Mouse (Mus musculus): Measurements from ENCODE around the gene Klhdc8b.

Gene Klhdc8b

GRCm38 (mm10) chr9:108461181-108461631 is at the start of gene Klhdc8b:
TSS of gene Klhdc8b (minus strand) at chr9:108461581.
- DNase-seq, result peak; percentile 48

- no peak for DNase-seq
Observed at GRCm38 (mm10) chr9:108508776-108509175, 47.4 kb upstream of the Klhdc8b start.

- DNase-seq, result peak; percentile 98
Observed at GRCm38 (mm10) chr9:108507619-108508434, 46.4 kb upstream of the Klhdc8b start, which contains the start of gene Qars. TSS of gene Qars (plus strand) at chr9:108507706.

- no peak for DNase-seq
Observed at GRCm38 (mm10) chr9:108506901-108507300, 45.5 kb upstream of the Klhdc8b start.

- no peak for DNase-seq
Observed at GRCm38 (mm10) chr9:108499943-108500342, 38.6 kb upstream of the Klhdc8b start.

- DNase-seq, result no peak
Observed at GRCm38 (mm10) chr9:108499231-108499630, 37.9 kb upstream of the Klhdc8b start.

GRCm38 (mm10) chr9:108494905-108495304 is 33.5 kb upstream of the Klhdc8b start:
- no peak for DNase-seq

GRCm38 (mm10) chr9:108494146-108494825 is 32.9 kb upstream of the Klhdc8b start:
- DNase-seq, result no peak

- DNase-seq, result no peak
Observed at GRCm38 (mm10) chr9:108493246-108493645, 31.9 kb upstream of the Klhdc8b start.

- DNase-seq, result peak; percentile 61
Observed at GRCm38 (mm10) chr9:108492043-108492750, 30.8 kb upstream of the Klhdc8b start.

- no peak for DNase-seq
Observed at GRCm38 (mm10) chr9:108491286-108491580, 29.9 kb upstream of the Klhdc8b start.

GRCm38 (mm10) chr9:108490559-108491285 is 29.3 kb upstream of the Klhdc8b start, which contains the start of gene Usp19:
TSS of gene Usp19 (plus strand) at chr9:108490602.
- peak; percentile 98 for DNase-seq

GRCm38 (mm10) chr9:108489702-108490558 is 28.5 kb upstream of the Klhdc8b start:
- no peak for DNase-seq

- DNase-seq, result no peak
Observed at GRCm38 (mm10) chr9:108489215-108489614, 27.8 kb upstream of the Klhdc8b start.

- DNase-seq, result no peak
Observed at GRCm38 (mm10) chr9:108488403-108488802, 27.0 kb upstream of the Klhdc8b start.

- no peak for DNase-seq
Observed at GRCm38 (mm10) chr9:108486973-108487530, 25.7 kb upstream of the Klhdc8b start.

GRCm38 (mm10) chr9:108485301-108485875 is 24.0 kb upstream of the Klhdc8b start:
- DNase-seq, result no peak

GRCm38 (mm10) chr9:108484021-108484420 is 22.6 kb upstream of the Klhdc8b start:
- DNase-seq, result no peak

GRCm38 (mm10) chr9:108483051-108483790 is 21.8 kb upstream of the Klhdc8b start:
- no peak for DNase-seq

GRCm38 (mm10) chr9:108481520-108482210 is 20.3 kb upstream of the Klhdc8b start:
- DNase-seq, result peak; percentile 1
